Mouse (Mus musculus): ENCODE data around the gene Gm21976.

Gm21976 gene

DNA sequence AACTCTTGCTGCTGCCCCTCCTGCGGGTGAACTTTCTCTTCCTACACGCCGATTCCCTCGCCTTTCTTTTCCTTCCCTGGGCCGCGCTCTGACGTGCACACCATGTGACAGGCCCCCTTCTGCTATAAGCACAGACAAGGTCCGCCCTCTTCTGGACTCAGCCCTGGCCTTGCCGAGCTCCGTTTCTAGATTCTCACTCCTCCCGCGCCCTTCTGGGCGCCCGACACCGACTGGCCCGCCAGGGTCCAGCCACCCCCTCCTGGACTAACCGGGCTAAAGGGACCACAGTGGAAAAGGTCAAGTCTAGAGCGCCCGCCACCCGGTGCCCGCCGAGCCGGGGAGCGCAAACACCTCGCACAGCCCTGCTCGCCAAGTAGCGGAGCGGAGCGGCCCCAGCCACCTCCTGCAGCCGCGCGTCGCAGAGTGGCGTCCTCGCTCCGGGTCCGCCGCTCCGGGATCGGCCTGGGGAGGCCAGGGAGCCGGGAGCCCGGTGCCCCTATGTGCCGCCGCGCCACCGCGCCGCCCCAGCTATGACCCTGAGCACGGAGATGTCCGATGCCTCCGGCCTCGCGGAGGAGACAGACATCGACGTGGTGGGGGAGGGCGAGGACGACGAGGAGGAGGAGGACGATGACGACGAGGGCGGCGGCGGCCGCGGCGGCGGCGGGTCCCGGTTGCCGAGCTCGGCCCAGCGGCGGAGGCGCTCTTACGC lies 74.6 kb downstream of the Gm21976 start, which contains the start of gene Foxd1:
Gene Foxd1 (plus strand): TSS at position 153 of the 712 bp plus-strand sequence.
- in situ Hi-C loops (cut with MboI, MseI), result no loop called here

GRCm38 (mm10) chr13:98354871-98355558 lies 75.3 kb downstream of the Gm21976 start:
- in situ Hi-C loops (cut with MboI, MseI), result no loop called here

DNA sequence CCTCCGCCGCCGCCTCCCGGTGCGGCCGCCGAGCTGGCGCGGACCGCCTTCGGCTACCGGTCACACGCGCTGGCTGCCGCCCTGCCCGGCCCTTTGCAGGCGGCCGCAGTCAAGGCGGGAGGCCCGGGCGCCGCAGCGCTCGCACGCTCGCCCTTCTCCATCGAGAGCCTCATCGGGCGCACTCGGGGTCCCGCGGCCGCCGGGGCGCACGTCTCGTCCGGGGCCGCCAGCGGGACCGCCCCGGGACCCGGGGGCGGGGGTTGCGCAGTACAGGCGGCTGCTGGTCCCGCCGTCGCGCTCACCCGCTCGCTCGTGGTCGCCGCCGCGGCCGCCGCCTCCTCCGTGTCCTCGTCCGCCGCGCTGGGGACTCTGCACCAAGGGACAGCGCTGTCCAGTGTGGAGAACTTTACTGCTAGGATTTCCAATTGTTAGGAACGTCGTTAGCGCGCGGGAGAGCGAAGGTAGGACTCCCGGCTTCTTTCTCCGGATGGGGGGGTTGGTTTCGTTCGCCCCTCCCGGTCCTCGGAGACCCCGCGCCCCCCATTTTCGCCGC lies 75.9 kb downstream of the Gm21976 start:
- in situ Hi-C loops (cut with MboI, MseI), result no loop called here

GRCm38 (mm10) chr13:98356176-98356972 lies 76.7 kb downstream of the Gm21976 start:
- in situ Hi-C loops (cut with MboI, MseI), result no loop called here
